Mouse (Mus musculus): ENCODE measurements around the gene Gm16506. TPM values are rescaled to one million over a fixed set of nuclear protein-coding genes. Genes with fewer than 3 reads are reported as not detected.
"Not testable (repeated sequence)": the region's sequence is repeated elsewhere in the genome, so short reads cannot be mapped to it uniquely, and the experiment has no call there.

Gene Gm16506
- polyA plus RNA-seq (2012; rRNA removed) (not detected in 2 replicates), polyA plus RNA-seq (2014; fragmentation: Nextera tagmentation; extraction: Ambion mirVana) (not detected in 2 replicates)

- 58% methylated on average over 1 of the region's 3 CpGs for WGBS
- not testable (repeated sequence) for H3K4me1 ChIP-seq (ENCODE audit: control insufficient read depth, insufficient read depth, low read length); H3K27ac ChIP-seq (replicated peaks; ENCODE audit: low read depth, low read length); H3K27me3 ChIP-seq (ENCODE audit: control insufficient read depth, insufficient read depth, low read length); H3K4me3 ChIP-seq (replicated peaks; ENCODE audit: low read length); H3K9me3 ChIP-seq (ENCODE audit: control insufficient read depth, low read length); H3K4me2 ChIP-seq (replicated peaks; ENCODE audit: low read depth, low read length, severe bottlenecking); DNase-seq (ENCODE audit: low spot score); H3K36me3 ChIP-seq (ENCODE audit: control insufficient read depth, insufficient read depth, low read length); ATAC-seq (ENCODE audit: low FRiP score, low read depth); H3K9ac ChIP-seq (ENCODE audit: low read depth, low read length, severe bottlenecking)
Measured at GRCm38 (mm10) chr14:43727385-43727784, at the start of gene Gm16506. Gene Gm16506 (minus strand): TSS chr14:43727485.

GRCm38 (mm10) chr14:43747566-43747965, 20.3 kb upstream of the Gm16506 start, which contains the start of gene Gm6526:
Gene Gm6526 (plus strand): TSS chr14:43747866.
- H3K4me1 ChIP-seq (ENCODE audit: control insufficient read depth, insufficient read depth, low read length); H3K9me3 ChIP-seq (ENCODE audit: control insufficient read depth, low read length); H3K27ac ChIP-seq (replicated peaks; ENCODE audit: low read depth, low read length); H3K4me3 ChIP-seq (replicated peaks; ENCODE audit: low read length); H3K36me3 ChIP-seq (ENCODE audit: control insufficient read depth, insufficient read depth, low read length); H3K27me3 ChIP-seq (ENCODE audit: control insufficient read depth, insufficient read depth, low read length); H3K4me2 ChIP-seq (replicated peaks; ENCODE audit: low read depth, low read length, severe bottlenecking); DNase-seq (ENCODE audit: low spot score); ATAC-seq (ENCODE audit: low FRiP score, low read depth); H3K9ac ChIP-seq (ENCODE audit: low read depth, low read length, severe bottlenecking): not testable (repeated sequence)
- WGBS: 72% methylated on average over 4 of the region's 4 CpGs

GRCm38 (mm10) chr14:43697621-43698020, 29.7 kb downstream of the Gm16506 start, which contains the start of gene Gm7324:
Gene Gm7324 (plus strand): TSS chr14:43697828.
- not testable (repeated sequence) for H3K4me1 ChIP-seq (ENCODE audit: control insufficient read depth, insufficient read depth, low read length); H3K36me3 ChIP-seq (ENCODE audit: control insufficient read depth, insufficient read depth, low read length); DNase-seq (ENCODE audit: low spot score); ATAC-seq (ENCODE audit: low FRiP score, low read depth); H3K27ac ChIP-seq (replicated peaks; ENCODE audit: low read depth, low read length); H3K4me3 ChIP-seq (replicated peaks; ENCODE audit: low read length); H3K9me3 ChIP-seq (ENCODE audit: control insufficient read depth, low read length); H3K9ac ChIP-seq (ENCODE audit: low read depth, low read length, severe bottlenecking); H3K4me2 ChIP-seq (replicated peaks; ENCODE audit: low read depth, low read length, severe bottlenecking); H3K27me3 ChIP-seq (ENCODE audit: control insufficient read depth, insufficient read depth, low read length)
- 82% methylated on average over 4 of the region's 4 CpGs for WGBS

- not testable (repeated sequence) for ATAC-seq (ENCODE audit: low FRiP score, low read depth); DNase-seq (ENCODE audit: low spot score)
- WGBS: no CpG with 5 or more reads among the region's 2 CpGs
Measured at GRCm38 (mm10) chr14:43677099-43677498, 50.2 kb downstream of the Gm16506 start, which contains the start of gene Gm8165. Gene Gm8165 (minus strand): TSS chr14:43677199.

More at GRCm38 (mm10) chr14:43677099-43677498, 50.2 kb downstream of the Gm16506 start, which contains the start of gene Gm8165:
- H3K4me1 ChIP-seq (ENCODE audit: control insufficient read depth, insufficient read depth, low read length); H3K4me3 ChIP-seq (replicated peaks; ENCODE audit: low read length); H3K9me3 ChIP-seq (ENCODE audit: control insufficient read depth, low read length); H3K9ac ChIP-seq (ENCODE audit: low read depth, low read length, severe bottlenecking); H3K36me3 ChIP-seq (ENCODE audit: control insufficient read depth, insufficient read depth, low read length); H3K4me2 ChIP-seq (replicated peaks; ENCODE audit: low read depth, low read length, severe bottlenecking); H3K27me3 ChIP-seq (ENCODE audit: control insufficient read depth, insufficient read depth, low read length); H3K27ac ChIP-seq (replicated peaks; ENCODE audit: low read depth, low read length): not testable (repeated sequence)

Other genes starting within 250 kb of the Gm16506 start
- not detected in 2 replicates for gene Gm5799, start 183.9 kb downstream of the Gm16506 start, polyA plus RNA-seq (2012; rRNA removed)
- gene Gm5799, start 183.9 kb downstream of the Gm16506 start, polyA plus RNA-seq (2014; fragmentation: Nextera tagmentation; extraction: Ambion mirVana): not detected in 2 replicates
- not detected in 2 replicates for gene Gm17654, start 148.3 kb downstream of the Gm16506 start, polyA plus RNA-seq (2012; rRNA removed)
- not detected in 2 replicates for gene Gm17654, start 148.3 kb downstream of the Gm16506 start, polyA plus RNA-seq (2014; fragmentation: Nextera tagmentation; extraction: Ambion mirVana)
- not detected in 2 replicates for gene Gm10375, start 119.5 kb downstream of the Gm16506 start, polyA plus RNA-seq (2012; rRNA removed)
- not detected in 2 replicates for gene Gm10375, start 119.5 kb downstream of the Gm16506 start, polyA plus RNA-seq (2014; fragmentation: Nextera tagmentation; extraction: Ambion mirVana)
- gene Gm8165, start 50.3 kb downstream of the Gm16506 start, polyA plus RNA-seq (2012; rRNA removed): not detected in 2 replicates
- gene Gm8165, start 50.3 kb downstream of the Gm16506 start, polyA plus RNA-seq (2014; fragmentation: Nextera tagmentation; extraction: Ambion mirVana): not detected in 2 replicates
- gene Gm7324, start 29.7 kb downstream of the Gm16506 start, polyA plus RNA-seq (2012; rRNA removed): 0.59 and 0.65 TPM in 2 replicates
- 0.97 and 1.9 TPM in 2 replicates for gene Gm7324, start 29.7 kb downstream of the Gm16506 start, polyA plus RNA-seq (2014; fragmentation: Nextera tagmentation; extraction: Ambion mirVana)
- gene Gm6526, start 20.4 kb upstream of the Gm16506 start, polyA plus RNA-seq (2012; rRNA removed): not detected in 2 replicates
- not detected in 2 replicates for gene Gm6526, start 20.4 kb upstream of the Gm16506 start, polyA plus RNA-seq (2014; fragmentation: Nextera tagmentation; extraction: Ambion mirVana)
- gene Gm8180, start 57.3 kb upstream of the Gm16506 start, polyA plus RNA-seq (2012; rRNA removed): not detected in 2 replicates
- gene Gm8180, start 57.3 kb upstream of the Gm16506 start, polyA plus RNA-seq (2014; fragmentation: Nextera tagmentation; extraction: Ambion mirVana): not detected in 2 replicates
- 0.22 and 0.40 TPM in 2 replicates for gene Ear1, start 148.0 kb upstream of the Gm16506 start, polyA plus RNA-seq (2012; rRNA removed)
- not detected in 2 replicates for gene Ear1, start 148.0 kb upstream of the Gm16506 start, polyA plus RNA-seq (2014; fragmentation: Nextera tagmentation; extraction: Ambion mirVana)
- not detected in 2 replicates for gene Ear10, start 196.1 kb upstream of the Gm16506 start, polyA plus RNA-seq (2012; rRNA removed)
- gene Ear10, start 196.1 kb upstream of the Gm16506 start, polyA plus RNA-seq (2014; fragmentation: Nextera tagmentation; extraction: Ambion mirVana): not detected in 2 replicates
- 7.1 and 7.2 TPM in 2 replicates for gene Gm8113, start 197.9 kb upstream of the Gm16506 start, polyA plus RNA-seq (2012; rRNA removed)
- 5.2 and 6.6 TPM in 2 replicates for gene Gm8113, start 197.9 kb upstream of the Gm16506 start, polyA plus RNA-seq (2014; fragmentation: Nextera tagmentation; extraction: Ambion mirVana)
- not detected in 2 replicates for gene Ang5, start 229.6 kb upstream of the Gm16506 start, polyA plus RNA-seq (2012; rRNA removed)
- not detected in 2 replicates for gene Ang5, start 229.6 kb upstream of the Gm16506 start, polyA plus RNA-seq (2014; fragmentation: Nextera tagmentation; extraction: Ambion mirVana)